Mouse (Mus musculus): Measurements from ENCODE around the gene Sertad2.

GRCm38 (mm10) chr11:20514757-20515156 is 28.3 kb upstream of the Sertad2 start:
- no peak for TF ChIP-seq POLR2A (IDR thresholded peaks at IDR 0.05; ENCODE audit: low read depth, low read length)
- no peak for TF ChIP-seq CTCF (IDR thresholded peaks at IDR 0.05; ENCODE audit: borderline replicate concordance, insufficient read depth, low read length)

Measured in embryonic fibroblast, embryonic 13.5 days (primary cell).